Mouse (Mus musculus): ENCODE data around the gene Ggt5.

GRCm38 (mm10) chr10:75650306-75650902 lies 61.3 kb downstream of the Ggt5 start:
- TF ChIP-seq CTCF (IDR thresholded peaks at IDR 0.05; ENCODE audit: low read depth) (no peak), EP300 (IDR thresholded peaks at IDR 0.05; ENCODE audit: low read depth) (no peak)
